Mouse (Mus musculus): Measurements from ENCODE around the gene Lrrc8c.

Gene Lrrc8c

DNA sequence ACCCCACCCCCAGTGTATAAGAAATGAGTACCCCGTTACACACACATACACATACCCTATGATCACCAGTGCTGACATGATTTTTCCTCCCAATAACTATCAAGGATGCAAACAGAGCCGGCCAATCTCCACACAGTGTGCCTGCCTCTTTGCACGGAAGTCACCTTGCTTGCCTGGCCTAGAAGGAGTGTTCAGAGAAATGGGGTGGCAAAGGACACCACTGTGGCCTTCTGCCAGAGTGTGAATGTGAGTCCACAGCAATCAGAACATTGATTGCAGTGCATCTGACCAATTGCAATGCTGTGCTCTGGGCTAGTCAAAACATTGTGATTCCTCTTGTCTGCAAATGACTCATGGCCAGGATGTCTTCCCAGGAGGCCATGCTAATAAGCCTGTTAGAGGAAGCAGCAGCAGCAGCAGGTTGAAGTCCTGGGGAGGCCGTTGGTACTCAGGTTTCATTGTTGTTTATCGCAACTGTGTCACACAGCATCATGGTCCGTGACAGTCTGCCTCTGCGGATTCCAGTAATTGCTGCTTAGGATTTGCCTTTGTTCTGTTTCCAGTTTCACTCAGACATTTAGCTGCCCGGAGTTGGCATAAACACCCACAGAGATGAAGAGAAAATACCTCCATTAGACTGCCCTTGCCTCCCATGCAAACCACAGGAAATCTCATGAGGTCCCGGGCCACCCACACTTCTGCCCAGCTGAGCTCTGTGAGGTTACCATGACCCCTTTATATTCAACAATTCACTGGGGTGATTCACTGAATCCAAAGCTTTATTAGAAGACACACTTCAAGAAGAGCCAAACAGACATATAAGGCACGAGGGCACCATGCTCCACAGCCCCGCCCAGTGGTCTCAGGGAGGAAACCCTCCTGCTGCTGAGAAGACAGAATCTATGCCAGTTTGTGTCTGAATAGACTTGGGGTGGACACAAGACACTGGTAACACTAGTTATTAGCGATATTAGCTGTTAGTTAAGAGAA lies 18.8 kb upstream of the Lrrc8c start:
- no peak for DNase-seq (ENCODE audit: low read depth, low spot score)

DNA sequence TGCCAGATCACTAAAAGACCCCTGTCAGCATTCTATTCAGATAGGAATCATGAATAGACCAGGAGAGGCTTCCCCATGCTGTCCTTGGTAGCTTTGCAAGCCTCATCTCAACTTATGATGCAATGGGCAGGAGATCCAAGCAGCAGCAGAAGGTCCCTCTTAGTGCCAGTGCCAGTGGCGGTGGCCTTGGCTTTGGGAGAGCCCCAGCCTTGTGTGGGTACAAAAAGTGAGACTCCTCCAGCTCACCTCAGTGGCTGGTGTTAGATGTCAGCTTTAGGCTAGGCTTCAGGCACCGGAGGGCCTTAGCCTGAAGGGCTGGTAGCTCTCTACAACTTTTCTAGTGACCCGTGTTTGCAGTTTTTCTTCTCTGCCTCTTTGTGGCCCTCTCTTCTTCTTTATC lies 18.1 kb upstream of the Lrrc8c start:
- DNase-seq (ENCODE audit: low read depth, low spot score): no peak

DNA sequence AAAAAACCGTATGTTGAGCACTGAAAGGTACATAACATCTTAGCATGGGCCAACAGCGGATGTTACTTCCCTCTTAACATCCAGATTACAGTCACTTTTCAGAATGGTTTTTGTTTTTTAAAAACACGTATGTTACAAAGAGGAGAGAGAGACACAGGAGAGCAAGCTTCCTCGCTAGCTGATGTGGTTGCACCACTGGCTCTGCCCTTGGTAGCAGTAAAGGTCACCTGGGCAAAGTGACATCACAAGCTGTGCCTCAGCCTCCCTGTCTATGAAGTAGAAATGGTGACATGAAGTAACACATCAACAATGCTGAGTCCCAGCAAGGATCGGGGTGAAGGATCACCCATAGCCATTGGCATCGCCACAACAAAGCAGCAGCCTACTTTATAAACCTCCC lies 10.4 kb upstream of the Lrrc8c start:
- no peak for DNase-seq (ENCODE audit: low read depth, low spot score)

DNA sequence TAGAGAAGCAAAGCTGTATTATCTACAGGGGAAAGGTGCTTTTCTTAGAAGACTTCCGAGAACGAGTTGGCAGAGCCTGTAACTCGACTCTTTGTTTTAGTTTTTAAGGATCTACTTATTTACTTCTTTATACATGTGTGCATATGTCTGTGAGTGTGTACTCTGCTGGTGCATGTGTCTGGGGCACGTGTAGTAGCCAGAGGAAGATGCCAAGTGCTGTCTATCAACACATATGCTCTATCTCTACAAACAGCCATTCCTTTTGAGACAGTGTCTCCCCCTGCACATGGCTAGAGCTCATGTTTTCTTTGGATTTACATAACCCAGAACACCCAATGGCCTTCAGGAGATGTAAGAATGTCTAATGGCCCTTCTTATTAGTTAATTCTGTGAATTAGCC lies 6.9 kb upstream of the Lrrc8c start:
- no peak for DNase-seq (ENCODE audit: low read depth, low spot score)

DNA sequence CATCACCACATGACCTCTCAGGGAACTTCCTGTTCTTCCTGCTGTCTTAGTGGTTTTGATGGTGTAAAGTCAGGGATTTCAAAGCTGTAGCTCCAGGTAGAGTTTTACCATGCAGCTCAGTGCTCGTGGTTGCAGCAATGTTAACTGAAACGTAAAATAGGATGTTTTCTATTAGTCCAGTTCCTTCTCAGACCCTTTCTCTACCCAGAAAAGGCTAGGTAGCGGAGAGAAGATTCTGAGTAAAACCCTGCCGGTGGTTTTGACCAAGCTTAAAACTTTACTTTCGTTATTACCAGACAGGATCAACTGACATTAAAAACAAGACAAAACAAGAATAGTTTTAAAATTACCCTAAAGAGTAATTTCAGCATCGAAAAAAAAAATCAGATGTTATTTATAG lies 3.7 kb upstream of the Lrrc8c start:
- DNase-seq (ENCODE audit: low read depth, low spot score): no peak

DNA sequence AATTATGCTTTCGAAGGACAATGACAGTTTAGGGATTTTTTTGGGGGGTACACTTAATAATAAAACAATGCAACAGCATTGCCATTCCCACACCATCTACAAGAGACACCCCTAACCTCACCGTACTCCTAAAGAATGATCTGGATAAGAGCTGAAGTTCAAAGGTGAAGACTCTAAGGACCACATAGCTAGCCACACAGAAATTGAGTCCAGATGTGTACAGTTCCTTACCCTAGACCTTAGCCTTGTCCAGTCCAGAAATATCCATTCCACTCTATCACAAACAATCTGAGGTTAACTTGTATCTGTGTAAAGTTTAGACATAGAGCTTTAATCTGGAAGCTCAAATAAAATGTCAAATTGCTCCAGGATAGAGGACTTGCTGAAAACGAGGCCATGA lies 2.9 kb upstream of the Lrrc8c start:
- DNase-seq (ENCODE audit: low read depth, low spot score): no peak

DNA sequence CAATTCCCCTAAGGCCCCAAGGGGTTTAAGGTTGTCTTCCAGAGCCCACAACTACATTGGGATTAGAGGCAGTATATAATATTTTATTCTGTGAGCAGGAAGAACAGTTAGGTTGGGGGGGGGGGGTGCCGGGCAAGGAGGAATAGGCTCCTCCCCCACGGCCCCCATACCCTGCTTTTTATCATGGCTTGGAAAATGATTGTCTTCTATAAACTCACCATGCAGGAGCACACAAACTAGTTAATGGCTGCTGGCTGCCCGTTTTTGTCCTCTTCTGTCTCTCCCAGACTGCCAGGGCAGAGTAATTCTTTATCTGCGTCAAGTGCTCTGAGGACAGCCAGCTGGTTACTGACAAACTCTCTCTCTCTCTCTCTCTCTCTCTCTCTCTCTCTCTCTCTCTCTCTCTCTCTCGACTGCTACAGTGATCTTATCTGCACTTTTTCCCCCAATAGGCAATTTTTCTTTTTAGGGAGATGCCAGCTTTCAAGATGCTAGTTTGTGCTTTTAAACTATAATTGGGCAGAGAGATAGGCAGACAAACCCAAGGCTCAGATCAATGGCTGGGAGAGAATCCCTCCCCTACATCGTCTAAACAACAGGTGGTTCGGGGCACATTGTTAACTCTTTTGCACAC lies 1.1 kb upstream of the Lrrc8c start:
- no peak for DNase-seq (ENCODE audit: low read depth, low spot score)

DNA sequence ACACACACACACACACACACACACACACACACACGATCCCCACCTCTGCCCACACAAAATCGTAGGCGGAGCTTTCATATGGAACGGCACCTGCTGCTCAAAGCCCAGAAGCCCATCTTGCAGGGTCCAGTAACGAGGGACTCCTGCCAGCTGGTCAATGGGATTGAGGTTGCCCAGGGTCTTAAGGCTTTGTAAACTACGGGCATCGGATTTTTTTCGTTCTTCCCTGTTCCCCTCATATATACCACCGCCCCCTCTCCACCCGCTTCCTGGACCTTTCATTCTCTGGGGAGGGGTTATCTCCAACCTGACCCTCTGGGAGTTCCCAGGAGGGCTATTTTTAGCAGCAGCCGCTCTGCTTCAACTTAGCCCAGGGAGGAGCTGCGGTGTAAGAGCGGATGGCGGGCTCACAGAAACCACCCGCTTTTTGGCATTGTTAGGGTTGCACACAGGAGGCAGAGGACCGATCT lies 527 bp upstream of the Lrrc8c start:
- no peak for DNase-seq (ENCODE audit: low read depth, low spot score)

DNA sequence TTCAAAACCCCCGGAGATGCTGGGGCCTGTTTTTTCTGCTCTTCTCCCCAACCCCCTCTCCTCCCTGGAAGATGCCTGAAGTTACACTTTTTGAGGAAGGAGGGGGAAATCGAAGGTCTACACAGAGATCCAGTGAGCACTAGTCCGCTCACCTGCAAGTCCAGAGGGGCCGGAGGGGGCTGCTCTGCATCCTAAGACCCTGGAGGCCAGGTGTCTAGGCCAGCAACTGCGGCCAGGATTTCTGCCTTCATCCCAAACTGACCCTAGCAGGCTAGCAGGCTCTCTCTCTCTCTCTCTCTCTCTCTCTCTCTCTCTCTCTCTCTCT lies 750 bp downstream of the Lrrc8c start:
- no peak for DNase-seq (ENCODE audit: low read depth, low spot score)

DNA sequence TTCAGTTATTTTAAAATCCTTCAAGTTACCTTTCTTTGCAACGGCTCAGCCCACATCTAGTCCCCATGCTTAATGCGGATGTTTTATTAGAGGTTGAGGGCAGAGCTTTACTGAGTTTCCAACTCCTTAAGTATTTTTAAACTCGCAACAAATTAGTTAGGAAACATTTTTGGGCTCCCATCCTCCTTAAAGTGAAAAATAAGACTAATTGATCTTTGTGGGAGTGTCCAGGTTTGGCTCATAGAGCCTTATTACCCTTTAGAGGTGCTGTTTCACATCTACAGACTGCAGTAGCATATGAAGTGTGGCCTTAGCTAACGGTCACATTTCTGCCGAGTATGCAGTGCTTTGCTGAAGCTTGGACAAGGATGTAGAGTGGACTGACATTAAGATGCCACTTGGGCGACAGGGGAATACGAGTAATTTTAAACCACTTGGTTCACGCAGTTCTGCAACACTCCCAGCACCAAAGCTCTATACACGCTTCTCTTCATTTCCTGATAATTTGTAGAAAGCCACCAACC lies 1.3 kb downstream of the Lrrc8c start:
- no peak for DNase-seq (ENCODE audit: low read depth, low spot score)

DNA sequence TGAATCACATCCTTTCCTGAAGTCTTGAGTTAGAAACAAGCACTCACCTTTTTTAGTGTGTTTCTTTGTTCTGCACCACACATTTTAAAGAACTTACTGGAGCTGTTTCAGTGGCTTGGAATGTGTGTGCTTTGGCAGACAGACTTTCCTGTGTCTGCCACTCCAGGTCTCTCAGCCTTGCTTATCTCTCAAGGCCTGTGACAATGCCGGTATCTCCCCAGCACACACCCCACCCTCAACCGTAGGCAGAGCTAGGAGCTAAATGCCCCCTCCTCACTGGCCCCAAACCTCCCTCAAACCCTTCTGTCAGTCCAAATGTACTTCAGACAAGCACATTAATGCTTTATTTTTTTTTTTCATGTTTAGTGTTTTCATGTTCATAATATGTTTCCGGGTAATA lies 4.3 kb downstream of the Lrrc8c start:
- no peak for DNase-seq (ENCODE audit: low read depth, low spot score)

DNA sequence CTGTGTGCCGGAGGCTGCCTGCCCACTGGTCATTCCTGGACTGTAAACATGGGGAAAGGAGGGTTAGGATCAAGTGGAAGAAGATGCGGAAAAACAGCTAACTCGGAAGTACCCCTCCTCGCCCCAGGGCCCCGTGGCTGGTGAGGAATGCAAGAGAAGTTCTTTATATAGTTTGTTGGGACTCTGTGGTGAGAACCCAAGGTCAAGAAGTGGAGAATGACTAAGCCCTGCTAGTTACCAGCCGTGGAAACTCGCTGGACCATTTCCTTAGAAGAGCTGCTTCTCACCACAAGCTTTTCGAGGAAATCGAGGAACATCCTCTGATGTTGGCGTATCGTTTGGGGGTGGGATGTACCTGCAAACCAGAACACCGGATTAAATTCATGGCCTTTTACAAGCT lies 5.8 kb downstream of the Lrrc8c start:
- DNase-seq (ENCODE audit: low read depth, low spot score): no peak

DNA sequence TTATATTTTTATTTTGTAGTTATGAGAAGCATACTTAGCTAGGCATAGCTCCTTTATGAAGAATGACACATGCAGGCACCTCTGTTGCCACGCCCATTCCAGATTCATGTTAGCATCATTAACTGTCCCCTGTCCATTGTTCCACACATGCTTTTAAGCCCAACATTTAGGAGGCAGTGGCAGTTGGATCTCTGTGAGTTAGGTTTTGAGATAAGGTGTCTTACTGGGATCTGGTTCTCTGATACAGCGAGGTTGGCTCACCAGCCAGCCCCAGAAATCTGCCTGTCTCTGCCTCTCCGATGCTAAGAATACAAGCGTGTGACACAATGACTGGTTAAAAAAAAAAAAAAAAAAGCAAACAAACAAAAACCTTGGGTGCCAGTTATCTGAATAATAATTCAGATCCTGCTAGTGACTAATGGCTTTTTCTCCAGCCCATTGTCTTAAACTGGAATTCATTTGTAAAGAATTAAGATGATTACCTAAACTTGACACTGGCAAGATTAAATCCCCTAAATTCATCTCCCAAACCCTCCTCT lies 7.0 kb downstream of the Lrrc8c start:
- no peak for DNase-seq (ENCODE audit: low read depth, low spot score)

DNA sequence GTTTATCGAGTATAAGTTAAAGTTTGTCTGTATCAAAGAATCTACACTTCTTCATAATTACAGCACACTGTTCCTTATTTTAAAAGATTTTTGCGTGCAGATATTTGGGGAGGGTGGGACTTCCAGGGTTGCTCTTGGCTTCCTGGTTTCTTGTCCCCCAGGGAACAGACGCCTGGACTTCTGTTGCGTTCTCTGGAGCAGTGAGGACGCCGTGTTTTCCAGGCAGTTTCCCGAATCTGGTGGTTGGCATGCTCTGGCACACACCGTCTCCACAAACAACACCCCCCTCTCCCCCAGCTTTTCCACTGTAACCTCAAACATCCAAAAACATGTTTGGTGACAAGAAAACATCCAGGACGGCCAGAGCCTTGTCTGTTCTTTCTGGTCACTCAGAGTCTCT lies 7.6 kb downstream of the Lrrc8c start:
- no peak for DNase-seq (ENCODE audit: low read depth, low spot score)

DNA sequence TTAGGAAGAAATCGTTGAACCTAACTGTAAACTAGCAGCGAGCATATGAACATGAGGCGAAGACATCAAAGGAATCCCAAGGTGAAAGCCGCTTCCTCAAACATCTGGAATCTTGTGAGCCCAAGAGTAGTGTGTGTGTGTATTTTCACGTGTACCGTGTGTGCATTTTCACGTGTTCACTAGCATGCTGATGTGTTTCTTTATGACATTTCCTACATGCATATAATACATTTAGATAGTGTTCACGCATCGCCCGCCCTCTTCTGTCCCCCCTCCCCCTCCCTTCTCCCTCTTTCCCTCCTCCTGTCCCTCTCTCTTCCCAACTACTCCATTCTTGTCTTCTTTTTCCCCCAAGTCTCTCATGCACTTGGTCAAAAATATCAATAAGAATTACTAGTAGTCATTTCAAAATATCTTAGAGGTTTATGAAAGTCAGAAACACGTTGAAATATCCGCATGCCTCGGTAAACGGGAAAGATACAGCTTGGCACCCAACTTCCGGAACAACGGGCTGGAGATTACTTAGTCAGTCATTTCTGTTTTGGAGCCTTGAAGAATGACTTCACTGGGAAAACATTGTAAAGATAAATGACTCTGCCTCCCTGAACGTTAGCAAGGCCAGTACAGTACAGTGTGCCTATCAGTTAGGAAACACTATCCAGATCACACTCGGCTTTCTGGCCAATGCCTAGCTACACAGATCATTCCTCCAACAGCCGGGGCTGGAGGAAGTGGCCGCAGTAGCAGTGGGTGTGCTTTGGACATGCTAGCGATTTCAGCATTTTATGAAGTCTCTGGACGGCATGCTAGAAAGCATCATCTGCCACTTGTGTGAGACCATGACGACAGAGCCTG lies 8.5 kb downstream of the Lrrc8c start:
- DNase-seq (ENCODE audit: low read depth, low spot score): no peak

DNA sequence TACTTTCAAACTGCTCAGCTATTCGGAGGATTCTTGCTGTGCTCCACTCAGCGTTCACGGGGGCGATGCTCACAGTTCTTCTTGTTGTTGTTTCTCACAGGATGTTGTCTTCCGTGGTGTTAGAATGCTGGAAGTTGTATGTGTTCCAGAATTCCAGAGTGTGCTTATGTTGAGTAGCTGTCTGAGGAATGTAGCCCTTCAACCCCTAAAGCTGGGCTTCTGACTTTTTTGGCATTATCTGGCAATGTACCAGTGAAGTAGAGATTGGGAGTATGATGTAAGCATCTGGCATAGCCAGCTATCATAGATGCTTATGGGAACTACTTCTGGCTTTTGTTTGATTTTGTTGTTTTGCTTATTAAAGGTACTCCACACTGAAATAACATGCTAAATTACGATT lies 11.4 kb downstream of the Lrrc8c start:
- no peak for DNase-seq (ENCODE audit: low read depth, low spot score)

DNA sequence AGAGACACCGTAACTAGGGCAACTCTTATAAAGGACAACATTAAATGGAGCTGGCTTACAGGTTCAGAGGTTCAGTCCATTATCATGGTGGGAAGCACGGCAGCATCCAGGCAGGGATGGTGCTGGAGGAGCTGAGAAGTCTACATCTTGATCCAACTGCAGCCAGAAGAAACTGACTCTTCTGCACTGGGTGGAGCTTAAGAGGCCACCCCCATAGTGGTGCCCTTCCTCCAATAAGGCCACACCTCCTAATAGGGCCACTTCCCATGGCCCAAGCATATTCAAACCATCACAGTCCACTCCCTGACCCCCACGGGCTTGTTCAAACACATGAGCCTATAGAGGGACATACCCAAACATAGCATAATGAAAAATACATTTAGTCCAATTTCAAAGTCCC lies 16.0 kb downstream of the Lrrc8c start:
- no peak for DNase-seq (ENCODE audit: low read depth, low spot score)

DNA sequence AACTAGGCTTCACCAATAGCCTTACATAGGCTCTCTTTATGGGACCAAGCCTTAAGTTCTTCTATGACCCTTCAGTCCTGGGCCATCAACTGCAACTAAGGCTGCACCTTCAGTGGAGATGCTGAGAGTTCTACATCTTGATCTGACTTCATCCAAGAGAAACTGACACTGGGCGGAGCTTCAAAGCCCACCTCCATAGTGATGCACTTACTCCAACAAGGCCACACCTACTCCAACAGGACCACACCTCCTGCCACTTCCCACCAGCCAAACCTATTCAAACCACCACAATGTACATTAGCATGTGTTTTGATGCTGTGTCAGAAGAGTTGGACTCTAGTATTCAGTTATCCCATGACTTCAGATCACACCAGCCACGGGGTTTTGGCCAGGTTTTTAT lies 17.0 kb downstream of the Lrrc8c start:
- DNase-seq (ENCODE audit: low read depth, low spot score): peak; percentile 25

DNA sequence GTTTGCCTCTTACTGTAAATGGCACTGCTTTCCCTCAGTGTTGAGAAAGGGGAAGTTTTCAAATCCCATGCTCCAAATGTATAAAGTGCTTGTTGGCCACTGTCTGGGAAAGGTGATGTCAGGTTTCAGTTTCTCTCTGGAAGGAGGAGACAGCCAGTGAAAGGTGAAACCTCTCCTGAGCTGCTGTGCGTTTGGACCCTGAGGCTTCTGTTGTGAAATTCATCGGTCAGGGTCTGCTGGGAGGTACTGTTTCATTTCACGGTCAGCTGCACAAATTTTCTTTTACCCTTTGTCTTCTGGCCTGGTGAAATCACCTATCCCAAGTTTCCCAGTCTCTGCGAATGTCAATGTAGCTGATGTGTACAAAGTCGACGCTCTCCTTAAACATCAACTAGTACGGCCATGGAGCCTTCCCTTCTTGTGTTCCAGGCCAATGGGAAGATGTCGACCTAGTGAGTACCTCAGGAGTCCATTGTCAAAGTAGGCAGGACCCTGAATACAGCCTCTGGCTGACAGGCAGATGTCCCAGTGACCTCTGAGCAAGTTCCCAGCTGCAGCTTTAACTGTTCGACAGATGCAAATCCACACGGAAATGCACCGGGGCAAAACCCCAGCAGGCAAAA lies 18.0 kb downstream of the Lrrc8c start:
- no peak for DNase-seq (ENCODE audit: low read depth, low spot score)

DNA sequence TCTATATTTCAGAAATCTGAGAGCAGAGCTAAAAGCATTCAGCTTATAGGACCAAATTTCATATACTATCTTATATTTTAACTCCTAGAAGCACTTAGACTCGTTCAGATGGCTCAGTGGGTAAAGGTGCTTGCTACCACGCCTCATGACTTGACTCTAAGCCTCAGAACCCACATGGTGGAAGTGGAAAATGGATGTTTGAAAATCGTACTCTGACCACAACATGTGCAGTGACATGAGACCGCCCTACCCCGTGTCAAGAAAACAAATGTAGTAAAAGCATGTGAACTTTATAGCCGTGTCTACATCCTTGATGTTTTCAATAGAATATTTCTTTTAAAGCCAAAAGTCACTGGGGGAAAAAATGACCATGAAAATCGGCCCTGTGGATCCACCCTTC lies 21.9 kb downstream of the Lrrc8c start:
- DNase-seq (ENCODE audit: low read depth, low spot score): no peak

DNA sequence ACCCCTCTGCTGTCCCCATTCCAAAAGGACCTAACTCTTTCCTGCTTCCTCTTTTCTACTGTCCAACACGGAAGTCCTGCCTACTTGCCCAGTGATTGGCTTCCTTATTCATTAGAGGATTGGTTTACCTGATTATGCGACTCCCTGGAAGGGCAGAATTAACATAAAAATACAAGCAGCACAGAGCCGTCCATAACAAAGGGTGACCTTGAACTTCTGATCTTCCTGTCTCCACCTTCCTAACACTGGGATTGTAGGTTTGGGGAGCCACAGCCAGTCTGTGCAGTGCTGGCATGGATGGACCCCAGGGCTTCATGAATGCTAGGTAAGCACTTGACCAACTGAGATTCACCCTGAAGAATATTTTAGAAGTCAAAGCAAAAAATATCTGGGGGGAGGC lies 25.9 kb downstream of the Lrrc8c start:
- peak; percentile 96 for DNase-seq (ENCODE audit: low read depth, low spot score)

Measured in ES-CJ7 (cell line).